Mouse (Mus musculus) bone marrow, adult 2 months (tissue): ENCODE measurements around the gene Serp2.

ENCODE experiments used
- CTCF ChIP-seq: fragments of 200-500 bp; IDR thresholded peaks from 2 replicates; pipeline ENCODE4 v1.5.1; 2011; ENCODE audit warnings: low read length, control low read depth; ENCODE audit not compliant: control insufficient read depth, insufficient read depth
- POLR2A ChIP-seq: fragments of 200-500 bp; IDR thresholded peaks from 2 replicates; pipeline ENCODE4 v1.6.1; 2011; ENCODE audit warnings: low read depth, mild to moderate bottlenecking, control low read depth, low read length, borderline replicate concordance; ENCODE audit not compliant: control insufficient read depth

- no peak for TF ChIP-seq CTCF
- no peak for TF ChIP-seq POLR2A
These were observed 12.7 kb upstream of the Serp2 start for GRCm38 (mm10) chr14:76569271-76569961.
